Mouse (Mus musculus) lung, embryonic 15.5 days (tissue): ENCODE data around the gene Ints5. TPM values are rescaled to one million over a fixed set of nuclear protein-coding genes. Genes with fewer than 3 reads are reported as not detected.
"Not testable (repeated sequence)": the region's sequence is repeated elsewhere in the genome, so short reads cannot be mapped to it uniquely, and the experiment has no call there.

ENCODE experiments used
- ATAC-seq: fragments of 200-750 bp; cut with Nextera tagmentation; 2 replicates; pipeline ENCODE4 v1.8.0; 2017; ENCODE audit warnings: moderate number of reproducible peaks, borderline replicate concordance; ENCODE audit not compliant: low FRiP score, low TSS enrichment; ENCODE audit errors: extremely low read depth
- H3K27ac ChIP-seq: fragments of 300-500 bp; sonication (generic); 2 replicates; pipeline ENCODE4 v1.5.1; 2015; ENCODE audit warnings: moderate library complexity, mild to moderate bottlenecking, inconsistent platforms
- H3K27me3 ChIP-seq: fragments of 300-500 bp; sonication (generic); 2 replicates; pipeline ENCODE4 v1.6.1; 2015; ENCODE audit warnings: inconsistent platforms
- H3K36me3 ChIP-seq: fragments of 300-500 bp; sonication (generic); 2 replicates; pipeline ENCODE4 v1.6.1; 2015; ENCODE audit warnings: inconsistent platforms
- H3K4me1 ChIP-seq: fragments of 300-500 bp; sonication (generic); 2 replicates; pipeline ENCODE4 v1.6.1; 2015; ENCODE audit warnings: inconsistent platforms
- H3K4me2 ChIP-seq: fragments of 300-500 bp; sonication (generic); 2 replicates; pipeline ENCODE4 v1.6.1; 2015; ENCODE audit warnings: inconsistent platforms, mild to moderate bottlenecking, moderate library complexity
- H3K4me3 ChIP-seq: fragments of 300-500 bp; sonication (generic); 2 replicates; pipeline ENCODE4 v1.5.1; 2015; ENCODE audit warnings: mild to moderate bottlenecking, inconsistent platforms
- H3K9ac ChIP-seq: fragments of 300-500 bp; sonication (generic); 2 replicates; pipeline ENCODE4 v1.6.1; 2015; ENCODE audit warnings: inconsistent platforms
- H3K9me3 ChIP-seq: fragments of 300-500 bp; sonication (generic); 2 replicates; pipeline ENCODE4 v1.6.1; 2016; ENCODE audit warnings: inconsistent platforms
- WGBS: fragments of 180-500 bp; shearing (Covaris S2); methylation state at CpG from one replicate; pipeline ENCODE4 v1.1.7; 2015; 5-methylcytosine and 5-hydroxymethylcytosine counted together
- polyA plus RNA-seq: library from polyadenylated mRNA; unstranded; fragments of >200 nt; fragmentation: Nextera tagmentation; extraction: Ambion mirVana; gene quantifications from 2 replicates; pipeline ENCODE4 v1.2.1, GENCODE M21; 2015

The Ints5 gene
- polyA plus RNA-seq: 45.8 and 50.1 TPM in 2 replicates

DNA sequence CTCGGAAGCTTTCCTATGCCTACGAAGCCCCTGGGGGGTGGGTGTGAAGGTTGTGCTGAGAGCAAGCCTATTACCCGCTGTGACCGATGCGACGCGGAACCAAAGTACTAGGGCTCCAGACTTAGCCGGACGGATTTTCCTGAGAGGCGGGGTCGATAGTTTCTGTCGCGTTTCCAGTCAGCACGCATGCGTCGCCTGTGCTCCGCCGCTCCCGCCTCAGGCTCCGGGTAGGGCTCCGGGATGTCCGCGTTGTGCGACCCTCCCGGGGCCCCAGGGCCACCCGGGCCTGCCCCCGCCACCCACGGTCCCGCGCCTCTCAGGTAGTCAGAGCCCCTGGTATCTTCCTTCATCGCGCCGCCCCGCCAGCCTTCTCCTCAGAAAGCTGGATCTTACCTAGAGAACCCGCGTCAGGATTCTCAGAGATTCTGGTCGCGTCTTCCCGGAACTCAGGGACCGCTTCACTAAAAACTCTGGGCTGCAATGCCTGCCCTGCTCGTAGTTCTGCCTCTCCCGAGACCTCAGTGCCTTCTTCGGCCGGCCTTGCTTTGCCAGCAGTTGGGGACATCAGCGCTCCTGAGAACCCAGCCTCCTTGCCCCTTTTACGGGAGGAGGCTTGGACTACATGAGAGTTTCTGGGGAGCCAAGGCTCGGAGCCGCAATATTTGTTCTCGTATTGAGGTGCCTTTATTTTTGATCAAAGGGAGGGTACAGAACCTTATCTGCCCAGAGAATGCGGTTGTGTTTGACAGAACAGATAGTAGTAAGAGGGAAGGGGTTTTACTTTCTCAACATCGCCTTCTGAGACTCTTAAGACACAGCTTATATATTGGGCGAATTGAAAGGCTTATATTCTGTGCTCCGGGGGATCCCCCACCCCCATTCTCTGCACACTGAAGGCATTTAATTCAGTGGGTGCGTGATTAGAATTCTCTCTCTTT is at the start of gene Ints5:
Gene Ints5, plus strand, starts transcription at position 177 of the 938 bp plus-strand sequence.
- Histone ChIP-seq H3K36me3 (peaks cover 24% of the 10 kb centered on the region), H3K27ac (peak within 1 kb of the TSS; percentile 81), H3K9ac (peak within 1 kb of the TSS; percentile 69), H3K4me1 (peaks cover 32% of the 10 kb centered on the region), H3K9me3 (no peaks in the 10 kb centered on the region), H3K27me3 (no peaks in the 10 kb centered on the region), H3K4me3 (peak within 1 kb of the TSS; percentile 78), H3K4me2 (peak within 1 kb of the TSS; percentile 70)
- peak; percentile 37 for ATAC-seq
- WGBS: under 1% methylated on average over 54 of the region's 54 CpGs

DNA sequence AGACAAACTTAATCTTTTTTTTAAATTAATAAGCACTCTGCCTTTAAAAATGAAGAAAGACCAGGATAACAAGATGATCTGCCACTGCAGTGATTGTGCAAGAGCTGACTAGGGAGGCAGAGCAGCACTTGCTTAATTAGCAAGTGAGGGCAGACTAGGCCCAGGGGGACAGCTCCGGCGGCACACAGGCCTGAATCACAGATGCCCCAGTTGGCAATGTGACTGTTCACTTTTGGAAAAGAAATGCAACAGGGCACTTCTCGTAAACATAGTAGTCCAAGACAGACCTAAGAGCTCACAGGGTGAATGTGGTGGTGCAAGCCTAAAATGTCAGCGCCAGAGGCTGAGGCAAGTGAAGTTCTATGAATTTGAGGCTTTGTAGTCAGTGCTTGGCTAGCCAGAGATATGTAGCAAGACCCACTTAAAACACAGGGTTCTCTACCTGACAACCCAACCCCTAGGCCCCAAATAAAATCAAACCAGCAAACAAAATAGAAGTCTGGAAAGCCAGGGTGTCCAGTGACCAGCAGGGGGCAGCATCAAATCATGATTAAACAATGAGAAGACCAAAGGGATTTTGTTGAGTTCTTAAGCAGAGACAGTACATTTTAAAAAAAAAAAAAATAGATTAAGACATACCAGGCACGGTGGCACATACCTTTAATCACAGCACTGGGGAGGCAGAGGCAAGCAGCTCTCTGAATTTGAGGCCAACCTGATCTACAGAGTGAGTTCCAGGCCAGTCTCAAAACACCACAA is 48.3 kb upstream of the Ints5 start:
- Histone ChIP-seq H3K4me3 (no peak overlapping the region), H3K36me3 (peaks cover 28% of the 10 kb centered on the region), H3K9me3 (no peaks in the 10 kb centered on the region), H3K9ac (no peak overlapping the region), H3K27ac (no peak overlapping the region), H3K4me1 (peaks cover 10% of the 10 kb centered on the region), H3K27me3 (no peaks in the 10 kb centered on the region), H3K4me2 (no peak overlapping the region)
- WGBS: 60% methylated on average over 5 of the region's 5 CpGs
- no peak for ATAC-seq

DNA sequence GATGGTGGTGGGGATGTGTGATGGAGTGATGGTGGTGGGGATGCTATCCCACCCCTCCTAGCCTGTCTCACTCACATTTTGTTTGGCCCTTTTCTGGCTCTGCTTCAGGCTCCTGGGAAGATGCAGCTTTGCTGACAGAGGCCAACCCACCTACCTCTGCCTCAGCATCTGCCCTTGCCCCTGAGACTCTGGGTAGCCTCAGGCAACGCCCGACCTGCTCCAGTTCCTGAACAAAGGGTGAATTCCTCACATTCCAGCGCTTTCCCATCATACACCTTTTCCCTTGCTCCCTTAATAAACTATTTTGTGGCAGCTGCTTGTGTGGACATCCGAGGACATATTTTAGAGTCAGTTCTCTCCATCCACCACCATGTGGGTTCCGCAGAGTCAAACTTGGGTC is 44.4 kb upstream of the Ints5 start:
- no peak overlapping the region for H3K4me3 ChIP-seq
- no peaks in the 10 kb centered on the region for H3K9me3 ChIP-seq
- no peak overlapping the region for H3K4me2 ChIP-seq
- no peak overlapping the region for H3K27ac ChIP-seq
- no peaks in the 10 kb centered on the region for H3K27me3 ChIP-seq
- 68% methylated on average over 5 of the region's 5 CpGs for WGBS
- H3K4me1 ChIP-seq: peaks cover 12% of the 10 kb centered on the region
- no peak overlapping the region for H3K9ac ChIP-seq
- no peak for ATAC-seq
- H3K36me3 ChIP-seq: peaks cover 22% of the 10 kb centered on the region

DNA sequence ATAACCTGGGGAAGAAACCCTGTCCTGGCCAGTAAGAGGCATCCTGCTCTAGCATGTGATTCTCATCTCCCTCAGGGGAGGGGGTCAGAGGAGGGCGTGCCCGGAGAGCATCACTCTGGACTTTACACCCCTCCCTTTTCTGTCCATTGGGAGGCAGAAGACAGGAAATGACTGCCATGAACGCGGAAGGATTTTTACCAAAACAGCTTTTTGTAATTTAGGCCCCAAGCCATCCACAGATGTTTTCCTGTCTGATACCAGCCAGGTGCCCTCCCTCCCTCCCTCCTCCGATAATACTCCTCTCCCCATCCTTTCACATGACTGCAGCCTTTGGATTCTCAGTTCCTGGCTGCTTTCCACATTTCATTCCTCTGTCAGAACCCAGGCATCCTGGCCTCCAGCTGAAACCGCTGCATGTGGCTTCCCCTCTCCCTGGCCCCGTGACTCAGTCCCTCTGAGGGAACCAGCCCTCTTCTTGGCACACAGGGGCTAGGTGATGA is 42.4 kb upstream of the Ints5 start, which contains the start of gene Lrrn4cl:
Gene Lrrn4cl, plus strand, starts transcription at position 367 of the 500 bp plus-strand sequence.
- no peak within 1 kb of the TSS for H3K9ac ChIP-seq

DNA sequence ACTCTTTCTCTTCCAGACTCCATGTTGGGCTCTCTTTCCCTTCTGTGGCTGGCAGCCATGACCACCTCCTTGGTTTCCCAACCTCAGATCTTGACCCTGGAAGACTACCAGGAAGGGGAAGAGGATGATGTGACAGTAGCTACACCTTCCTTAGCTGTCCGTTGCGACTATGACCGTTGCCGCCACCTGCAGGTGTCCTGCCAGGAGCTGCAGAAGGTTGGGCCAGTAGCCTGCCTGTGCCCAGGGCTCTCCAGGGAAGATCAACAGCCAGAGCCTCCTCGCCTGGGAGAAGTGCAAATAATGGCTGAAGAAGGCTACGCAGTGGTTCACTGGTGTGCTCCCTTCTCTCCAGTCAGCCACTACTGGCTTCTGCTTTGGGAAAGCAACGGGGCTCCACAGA is 41.2 kb upstream of the Ints5 start:
- Histone ChIP-seq H3K27ac (no peak overlapping the region), H3K27me3 (no peaks in the 10 kb centered on the region), H3K4me2 (no peak overlapping the region), H3K4me1 (peaks cover 12% of the 10 kb centered on the region), H3K9ac (no peak overlapping the region), H3K4me3 (no peak overlapping the region), H3K9me3 (no peaks in the 10 kb centered on the region), H3K36me3 (peaks cover 12% of the 10 kb centered on the region)
- WGBS: 30% methylated on average over 7 of the region's 7 CpGs
- no peak for ATAC-seq

More for the DNA sequence above, 42.4 kb upstream of the Ints5 start, which contains the start of gene Lrrn4cl:
- WGBS: 25% methylated on average over 7 of the region's 7 CpGs
- no peak within 1 kb of the TSS; the same call in 1 of the 2 replicates for H3K27ac ChIP-seq
- H3K4me3 ChIP-seq: no peak within 1 kb of the TSS
- H3K4me1 ChIP-seq: peaks cover 12% of the 10 kb centered on the region
- ATAC-seq: peak; percentile 81
- no peaks in the 10 kb centered on the region for H3K9me3 ChIP-seq
- H3K4me2 ChIP-seq: peak within 1 kb of the TSS; percentile 28
- no peaks in the 10 kb centered on the region for H3K27me3 ChIP-seq
- peaks cover 22% of the 10 kb centered on the region for H3K36me3 ChIP-seq

DNA sequence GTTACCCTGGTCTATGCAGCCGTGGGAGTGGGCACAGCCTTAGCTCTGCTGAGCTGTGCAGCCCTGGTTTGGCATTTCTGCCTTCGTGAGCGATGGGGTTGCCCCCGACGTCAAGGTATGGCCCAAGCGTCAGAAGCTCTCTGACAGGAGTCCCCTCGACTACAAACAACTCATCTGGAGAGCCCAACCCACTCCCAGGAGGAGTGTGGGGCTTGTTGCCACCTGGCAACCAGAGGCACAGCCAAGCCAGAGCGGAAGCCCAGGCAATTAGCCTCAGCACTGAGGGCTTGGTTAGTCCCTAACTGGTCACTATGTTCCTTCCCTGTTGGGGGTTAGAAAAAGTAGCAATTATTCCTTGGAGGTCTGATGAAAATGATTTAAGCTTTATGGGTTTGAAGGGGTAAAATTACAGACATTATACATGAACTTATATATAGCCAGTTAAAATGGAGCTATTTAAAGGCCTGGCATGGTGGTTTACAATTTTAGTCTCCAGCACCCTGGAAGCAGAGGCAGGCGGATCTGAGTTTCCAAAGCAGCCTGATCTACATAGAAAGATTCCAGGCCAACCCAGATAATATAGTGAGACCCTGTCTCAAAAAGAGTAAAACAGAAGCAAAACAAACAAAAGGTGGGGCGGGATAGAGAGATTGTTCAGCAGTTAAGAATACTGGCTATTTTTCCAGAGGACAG is 40.4 kb upstream of the Ints5 start:
- ATAC-seq: no peak
- Histone ChIP-seq H3K27ac (no peak overlapping the region), H3K4me3 (no peak overlapping the region), H3K27me3 (no peaks in the 10 kb centered on the region), H3K9me3 (no peaks in the 10 kb centered on the region), H3K4me2 (no peak overlapping the region), H3K4me1 (peaks cover 12% of the 10 kb centered on the region), H3K9ac (no peak overlapping the region), H3K36me3 (peaks cover 5% of the 10 kb centered on the region)
- WGBS: 42% methylated on average over 10 of the region's 10 CpGs

DNA sequence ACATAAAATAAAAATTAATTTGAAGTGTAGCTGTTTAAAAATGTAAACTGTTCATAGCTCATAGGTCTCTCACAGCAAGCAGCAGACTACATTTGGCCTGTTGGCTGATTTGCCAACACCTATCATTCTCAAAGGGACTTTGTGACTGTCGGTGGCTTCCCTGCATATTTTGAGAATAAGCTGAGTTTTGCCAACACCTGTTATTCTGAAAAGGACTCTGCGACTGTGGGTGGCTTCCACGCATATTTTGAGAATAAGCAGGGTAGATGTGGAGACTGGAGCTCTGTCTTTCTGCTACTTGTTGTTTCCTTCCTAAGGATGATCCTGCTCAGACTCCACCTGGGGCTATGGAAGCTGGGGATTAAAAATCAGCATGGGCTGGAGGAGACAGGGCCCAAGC is 39.7 kb upstream of the Ints5 start:
- H3K9ac ChIP-seq: no peak overlapping the region
- H3K27me3 ChIP-seq: no peaks in the 10 kb centered on the region
- no peak overlapping the region for H3K4me3 ChIP-seq
- ATAC-seq: no peak
- WGBS: 83% methylated on average over 3 of the region's 3 CpGs
- no peaks in the 10 kb centered on the region for H3K9me3 ChIP-seq
- H3K27ac ChIP-seq: no peak overlapping the region
- H3K36me3 ChIP-seq: 0 out of 2 replicates have a peak, but pooled peaks cover 4% of the 10 kb centered on the region
- H3K4me1 ChIP-seq: peaks cover 12% of the 10 kb centered on the region
- H3K4me2 ChIP-seq: no peak overlapping the region

DNA sequence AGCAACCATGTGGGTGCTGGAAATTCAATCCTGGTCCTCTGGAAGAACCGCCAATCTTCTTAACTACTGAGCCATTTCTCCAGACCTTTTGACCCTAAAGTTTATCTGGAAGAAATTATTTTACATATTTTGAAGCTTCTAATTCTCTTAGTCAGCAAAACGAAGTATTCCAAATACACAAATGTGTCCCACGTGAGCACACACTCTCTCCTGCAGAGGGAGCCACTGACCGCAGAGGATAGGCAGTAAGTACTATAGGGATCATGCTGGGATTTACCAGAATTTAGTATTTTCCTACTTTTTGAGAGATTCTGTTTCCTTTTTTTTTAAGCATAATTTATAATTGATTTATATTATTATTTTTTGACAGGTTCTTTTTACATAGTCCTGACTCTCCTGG is 35.1 kb upstream of the Ints5 start:
- Histone ChIP-seq H3K4me2 (no peak overlapping the region), H3K36me3 (no peaks in the 10 kb centered on the region), H3K9ac (no peak overlapping the region), H3K27ac (no peak overlapping the region), H3K9me3 (no peaks in the 10 kb centered on the region), H3K27me3 (no peaks in the 10 kb centered on the region), H3K4me3 (no peak overlapping the region), H3K4me1 (no peaks in the 10 kb centered on the region)
- WGBS: 34% methylated on average over 4 of the region's 4 CpGs
- ATAC-seq: no peak

DNA sequence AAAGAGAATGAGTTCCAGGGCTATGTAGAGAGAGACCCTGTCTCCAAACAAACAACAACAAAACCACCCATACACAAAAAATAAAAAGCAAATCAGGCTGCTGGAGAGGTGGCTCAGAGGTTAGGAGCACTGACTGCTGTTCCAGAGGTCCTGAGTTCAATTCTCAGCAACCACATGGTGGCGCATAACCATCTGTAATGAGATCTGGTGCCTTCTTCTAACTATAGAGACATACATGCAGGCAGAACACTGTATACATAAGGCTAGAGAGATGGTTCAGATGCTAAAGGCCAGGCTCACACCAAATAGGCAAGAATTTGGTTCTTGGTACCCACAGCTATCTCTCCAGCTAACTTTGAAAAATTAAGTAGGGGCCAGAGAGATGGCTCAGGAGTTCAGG is 33.8 kb upstream of the Ints5 start:
- H3K9me3 ChIP-seq: no peaks in the 10 kb centered on the region
- 13% methylated on average over 1 of the region's 1 CpGs for WGBS

DNA sequence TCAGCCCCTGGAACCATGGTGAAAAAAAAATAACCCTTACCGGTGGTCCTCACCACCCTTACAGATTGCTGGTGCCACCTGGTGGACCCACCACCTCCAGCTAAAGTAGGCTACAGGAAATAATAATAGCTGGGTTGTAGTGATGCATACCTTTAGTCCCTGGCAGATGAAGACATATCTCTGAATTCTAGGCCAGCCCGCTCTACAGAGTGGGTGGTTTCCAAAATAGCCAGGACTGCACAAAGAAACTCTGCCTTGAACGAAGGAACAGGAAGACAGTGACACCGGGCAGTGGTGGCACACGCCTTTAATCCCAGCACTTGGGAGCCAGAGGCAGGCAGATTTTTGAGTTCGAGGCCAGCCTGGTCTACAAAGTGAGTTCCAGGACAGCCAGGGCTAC is 28.5 kb upstream of the Ints5 start:
- ATAC-seq: no peak
- no peaks in the 10 kb centered on the region for H3K27me3 ChIP-seq

More for the DNA sequence above, 33.8 kb upstream of the Ints5 start:
- H3K4me3 ChIP-seq: no peak overlapping the region
- no peak overlapping the region for H3K9ac ChIP-seq
- H3K36me3 ChIP-seq: no peaks in the 10 kb centered on the region
- H3K27me3 ChIP-seq: no peaks in the 10 kb centered on the region
- no peak for ATAC-seq
- no peak overlapping the region for H3K4me2 ChIP-seq
- no peaks in the 10 kb centered on the region for H3K4me1 ChIP-seq
- H3K27ac ChIP-seq: no peak overlapping the region

DNA sequence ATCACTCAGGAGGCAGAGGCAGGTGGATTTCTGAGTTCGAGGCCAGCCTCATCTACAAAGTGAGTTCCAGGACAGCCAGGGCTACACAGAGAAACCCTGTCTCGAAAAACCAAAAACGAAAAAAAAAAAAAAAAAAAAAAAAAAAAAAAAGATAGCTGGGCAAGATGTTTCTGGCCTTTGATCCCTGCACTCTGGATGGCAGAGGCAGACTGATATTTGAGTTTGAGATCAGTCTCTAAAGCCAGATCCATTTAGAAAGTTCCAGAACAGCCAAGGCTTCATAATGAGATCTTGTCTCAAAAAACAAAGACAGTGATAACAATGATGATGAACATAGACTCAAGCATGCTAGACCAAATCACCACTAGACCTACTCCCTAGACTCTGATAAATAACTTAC is 22.4 kb upstream of the Ints5 start:
- H3K27ac ChIP-seq: 0 out of 2 replicates have a peak overlapping the region, but pooled peaks have one; percentile 59
- H3K4me2 ChIP-seq: peak overlapping the region; percentile 71
- ATAC-seq, H3K27me3 ChIP-seq, H3K9ac ChIP-seq, H3K9me3 ChIP-seq: not testable (repeated sequence)
- H3K36me3 ChIP-seq: peaks cover 23% of the 10 kb centered on the region
- peak overlapping the region; percentile 67; the same call in 1 of the 2 replicates for H3K4me3 ChIP-seq
- 72% methylated on average over 3 of the region's 3 CpGs for WGBS
- H3K4me1 ChIP-seq: peaks cover 13% of the 10 kb centered on the region

More for the DNA sequence above, 28.5 kb upstream of the Ints5 start:
- Histone ChIP-seq H3K27ac (no peak overlapping the region), H3K4me1 (no peaks in the 10 kb centered on the region), H3K9ac (no peak overlapping the region), H3K4me2 (no peak overlapping the region), H3K9me3 (no peaks in the 10 kb centered on the region), H3K4me3 (no peak overlapping the region), H3K36me3 (no peaks in the 10 kb centered on the region)
- 79% methylated on average over 6 of the region's 6 CpGs for WGBS
